Mouse (Mus musculus) midbrain, embryonic 12.5 days (tissue): Measurements from ENCODE around the gene Gabrb3. TPM values are rescaled to one million over a fixed set of nuclear protein-coding genes. Genes with fewer than 3 reads are reported as not detected.
"Not testable (repeated sequence)": the region's sequence is repeated elsewhere in the genome, so short reads cannot be mapped to it uniquely, and the experiment has no call there.

Experiments
- ATAC-seq: fragments of 200-750 bp; cut with Nextera tagmentation; 2 replicates; pipeline ENCODE4 v1.8.0; 2017; ENCODE audit warnings: low read depth, moderate TSS enrichment, moderate library complexity; ENCODE audit not compliant: low FRiP score
- H3K27ac ChIP-seq: fragments of 300-500 bp; sonication (generic); replicated peaks from 2 replicates; pipeline ENCODE4 v1.5.1; 2016; ENCODE audit warnings: mild to moderate bottlenecking
- H3K27me3 ChIP-seq: fragments of 300-500 bp; sonication (generic); 2 replicates; pipeline ENCODE4 v1.6.1; 2016; ENCODE audit warnings: mild to moderate bottlenecking
- H3K36me3 ChIP-seq: fragments of 300-500 bp; sonication (generic); 2 replicates; pipeline ENCODE4 v1.6.1; 2016
- H3K4me1 ChIP-seq: fragments of 300-500 bp; sonication (generic); 2 replicates; pipeline ENCODE4 v1.6.1; 2016
- H3K4me2 ChIP-seq: fragments of 300-500 bp; sonication (generic); replicated peaks from 2 replicates; pipeline ENCODE4 v1.6.1; 2016; ENCODE audit warnings: mild to moderate bottlenecking, moderate library complexity
- H3K4me3 ChIP-seq: fragments of 300-500 bp; sonication (generic); 2 replicates; pipeline ENCODE4 v1.5.1; 2016; ENCODE audit warnings: mild to moderate bottlenecking
- H3K9ac ChIP-seq: fragments of 300-500 bp; sonication (generic); replicated peaks from 2 replicates; pipeline ENCODE4 v1.6.1; 2016; ENCODE audit warnings: mild to moderate bottlenecking, moderate library complexity
- H3K9me3 ChIP-seq: fragments of 300-500 bp; sonication (generic); 2 replicates; pipeline ENCODE4 v1.6.1; 2016; ENCODE audit warnings: mild to moderate bottlenecking
- WGBS: fragments of 180-500 bp; shearing (Covaris S2); methylation state at CpG from one replicate; pipeline ENCODE4 v1.1.7; 2016; 5-methylcytosine and 5-hydroxymethylcytosine counted together
- microRNA-seq: library from miRNA; unstranded; fragments of <30 nt; microRNA quantifications from one replicate; pipeline ENCODE4, GENCODE M21; 2017
- polyA plus RNA-seq: library from polyadenylated mRNA; unstranded; fragments of >200 nt; fragmentation: Nextera tagmentation; extraction: Ambion mirVana; gene quantifications from 2 replicates; pipeline ENCODE4 v1.2.1, GENCODE M21; 2016

The Gabrb3 gene
- polyA plus RNA-seq, 1 experiment from 2014 or later = 15.2 TPM

DNA sequence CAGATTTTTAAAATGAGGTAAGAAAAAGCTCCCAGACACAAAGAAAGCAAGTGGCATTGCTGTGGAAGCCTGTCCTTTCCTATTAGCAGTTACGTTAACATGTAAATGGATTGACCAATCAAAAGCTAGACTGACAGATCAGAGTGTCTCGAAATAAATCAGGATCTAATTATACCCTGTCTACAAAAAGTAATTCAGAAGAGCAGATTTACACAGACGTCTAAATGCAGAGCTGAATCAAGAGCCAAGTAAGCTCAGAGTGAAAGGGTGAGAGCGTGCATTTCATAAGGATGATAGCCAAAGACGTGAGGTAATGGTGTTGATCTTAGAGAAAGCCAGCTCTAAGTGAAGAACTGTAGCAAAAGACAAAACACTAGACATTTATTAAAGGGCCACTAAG lies 359.3 kb downstream of the Gabrb3 start:
- no peak overlapping the region for H3K27ac ChIP-seq
- no peaks in the 10 kb centered on the region for H3K9me3 ChIP-seq
- no peaks in the 10 kb centered on the region for H3K27me3 ChIP-seq
- no peak overlapping the region for H3K9ac ChIP-seq
- 60% methylated on average over 5 of the region's 5 CpGs for WGBS
- no peak overlapping the region for H3K4me3 ChIP-seq
- no peak for ATAC-seq
- 0 out of 2 replicates have a peak, but pooled peaks cover 3% of the 10 kb centered on the region for H3K4me1 ChIP-seq
- H3K4me2 ChIP-seq = no peak overlapping the region
- H3K36me3 ChIP-seq = no peaks in the 10 kb centered on the region

GRCm38 (mm10) chr7:57786102-57786501 lies 366.6 kb downstream of the Gabrb3 start:
- H3K9ac ChIP-seq, H3K4me3 ChIP-seq, H3K9me3 ChIP-seq, H3K4me1 ChIP-seq, H3K27ac ChIP-seq, ATAC-seq, H3K36me3 ChIP-seq, H3K4me2 ChIP-seq, H3K27me3 ChIP-seq: not testable (repeated sequence)
- 74% methylated on average over 2 of the region's 2 CpGs for WGBS

GRCm38 (mm10) chr7:57787520-57787919 lies 368.0 kb downstream of the Gabrb3 start:
- Histone ChIP-seq H3K9me3 (no peaks in the 10 kb centered on the region), H3K27me3 (no peaks in the 10 kb centered on the region), H3K9ac (no peak overlapping the region), H3K4me3 (no peak overlapping the region), H3K4me2 (no peak overlapping the region), H3K27ac (no peak overlapping the region), H3K36me3 (no peaks in the 10 kb centered on the region), H3K4me1 (no peaks in the 10 kb centered on the region)
- 65% methylated on average over 2 of the region's 2 CpGs for WGBS
- ATAC-seq = no peak

DNA sequence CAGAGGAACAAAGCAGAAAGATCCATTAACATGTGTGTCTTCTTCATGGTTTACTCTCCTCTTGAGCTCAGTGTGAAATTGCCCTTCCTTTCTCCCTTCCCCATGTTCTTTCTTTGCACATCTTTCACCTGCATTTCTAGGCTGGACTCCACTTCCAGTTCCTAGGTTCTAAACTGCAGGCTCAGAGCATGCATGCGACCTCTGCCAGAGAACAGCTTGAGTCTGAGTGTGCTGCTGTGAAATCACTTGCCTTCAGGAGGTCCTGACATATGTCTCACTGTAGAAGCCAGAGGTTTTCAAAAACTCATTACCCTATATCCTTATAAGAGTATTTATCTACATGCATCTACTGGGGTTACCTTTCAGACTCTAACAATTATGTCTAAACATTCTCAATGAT lies 383.8 kb downstream of the Gabrb3 start:
- Histone ChIP-seq H3K36me3 (no peaks in the 10 kb centered on the region), H3K9ac (no peak overlapping the region)

GRCm38 (mm10) chr7:57813716-57814115 lies 394.2 kb downstream of the Gabrb3 start:
- Histone ChIP-seq H3K27ac (no peak overlapping the region), H3K9ac (no peak overlapping the region), H3K36me3 (0 out of 2 replicates have a peak, but pooled peaks cover 4% of the 10 kb centered on the region), H3K27me3 (no peaks in the 10 kb centered on the region), H3K4me3 (no peak overlapping the region), H3K4me1 (no peaks in the 10 kb centered on the region), H3K9me3 (no peaks in the 10 kb centered on the region), H3K4me2 (no peak overlapping the region)
- no peak for ATAC-seq
- WGBS = 45% methylated on average over 1 of the region's 1 CpGs

More for the DNA sequence above, 383.8 kb downstream of the Gabrb3 start:
- Histone ChIP-seq H3K27ac (no peak overlapping the region), H3K27me3 (no peaks in the 10 kb centered on the region), H3K4me1 (no peaks in the 10 kb centered on the region), H3K4me3 (no peak overlapping the region), H3K9me3 (no peaks in the 10 kb centered on the region), H3K4me2 (no peak overlapping the region)
- no peak for ATAC-seq
- WGBS = 86% methylated on average over 1 of the region's 1 CpGs

- no peaks in the 10 kb centered on the region for H3K9me3 ChIP-seq
- WGBS = 77% methylated on average over 1 of the region's 1 CpGs
- H3K36me3 ChIP-seq = no peaks in the 10 kb centered on the region
- H3K4me3 ChIP-seq = no peak overlapping the region
- H3K4me1 ChIP-seq = no peaks in the 10 kb centered on the region
- H3K9ac ChIP-seq = no peak overlapping the region
- no peaks in the 10 kb centered on the region for H3K27me3 ChIP-seq
- no peak for ATAC-seq
- no peak overlapping the region for H3K4me2 ChIP-seq
- H3K27ac ChIP-seq = no peak overlapping the region
Measured at GRCm38 (mm10) chr7:57842383-57842896, 422.9 kb downstream of the Gabrb3 start.

DNA sequence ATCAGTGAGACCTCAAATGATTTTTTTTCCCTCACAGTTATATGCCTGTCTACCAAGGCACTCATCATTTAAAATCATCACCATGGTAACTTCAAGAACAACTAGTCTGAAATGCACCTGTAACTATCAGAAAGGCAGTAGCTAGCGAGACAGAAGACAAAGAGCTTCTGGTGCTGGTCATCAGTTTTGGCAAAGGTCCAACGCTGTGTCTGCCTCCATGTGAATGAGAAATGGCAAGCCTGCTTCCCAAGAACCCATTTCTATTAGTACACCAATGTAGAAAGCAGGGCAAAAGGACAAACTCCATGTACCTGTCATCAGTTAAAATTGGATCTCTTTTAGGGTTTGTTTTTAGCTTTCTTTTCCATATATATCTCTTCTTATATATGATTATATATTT lies 448.5 kb downstream of the Gabrb3 start:
- Histone ChIP-seq H3K4me1 (no peaks in the 10 kb centered on the region), H3K9ac (no peak overlapping the region), H3K27ac (no peak overlapping the region), H3K27me3 (no peaks in the 10 kb centered on the region), H3K36me3 (no peaks in the 10 kb centered on the region), H3K4me3 (no peak overlapping the region), H3K4me2 (no peak overlapping the region), H3K9me3 (no peaks in the 10 kb centered on the region)
- 72% methylated on average over 2 of the region's 2 CpGs for WGBS
- ATAC-seq = no peak

Small RNA genes lying within 50 kb of the gene (microRNA-seq; reads per million reads assigned to microRNA genes)
- not detected for gene Mir6389

Other genes starting within 250 kb of the Gabrb3 start
- 0.36 and 0.47 TPM in 2 replicates for gene Gabrg3, start 32.5 kb upstream of the Gabrb3 start, polyA plus RNA-seq
- gene Gabra5, start 90.4 kb downstream of the Gabrb3 start, polyA plus RNA-seq = 1.6 and 1.8 TPM in 2 replicates